Mouse (Mus musculus): ENCODE measurements around the gene Taok1. TPM values are rescaled to one million over a fixed set of nuclear protein-coding genes. Genes with fewer than 3 reads are reported as not detected.
"Not testable (repeated sequence)": the region's sequence is repeated elsewhere in the genome, so short reads cannot be mapped to it uniquely, and the experiment has no call there.

The Taok1 gene
- 25.3 and 25.4 TPM in 2 replicates for polyA plus RNA-seq (2015; fragmentation: Nextera tagmentation; extraction: Ambion mirVana)

- Histone ChIP-seq H3K9ac (ENCODE audit: low read depth, low read length) (peak within 1 kb of the TSS; percentile 99), H3K4me2 (ENCODE audit: low read length) (peak within 1 kb of the TSS; percentile 89), H3K4me3 (ENCODE audit: low read depth, low read length) (peak within 1 kb of the TSS; percentile 100), H3K36me3 (ENCODE audit: control insufficient read depth, insufficient read depth, low read length) (no peaks in the 10 kb centered on the region), H3K4me1 (ENCODE audit: control insufficient read depth, insufficient read depth, low read length) (peaks cover 30% of the 10 kb centered on the region), H3K27me3 (ENCODE audit: control insufficient read depth, insufficient read depth, low read depth, low read length) (no peaks in the 10 kb centered on the region), H3K27ac (ENCODE audit: low read length) (peak within 1 kb of the TSS; percentile 96), H3K9me3 (replicated peaks; ENCODE audit: control insufficient read depth, low read length, poor library complexity, severe bottlenecking) (no peaks in the 10 kb centered on the region)
- peak; percentile 93 for ATAC-seq
- WGBS: under 1% methylated on average over 60 of the region's 71 CpGs
Measured at GRCm38 (mm10) chr11:77607538-77608455, at the start of gene Taok1. Gene Taok1 (minus strand): TSS chr11:77607815.

GRCm38 (mm10) chr11:77653406-77654190, 46.0 kb upstream of the Taok1 start:
- not testable (repeated sequence) for H3K9ac ChIP-seq (ENCODE audit: low read depth, low read length); H3K9me3 ChIP-seq (replicated peaks; ENCODE audit: control insufficient read depth, low read length, poor library complexity, severe bottlenecking); H3K4me1 ChIP-seq (ENCODE audit: control insufficient read depth, insufficient read depth, low read length); H3K27ac ChIP-seq (ENCODE audit: low read length); H3K4me2 ChIP-seq (ENCODE audit: low read length); H3K36me3 ChIP-seq (ENCODE audit: control insufficient read depth, insufficient read depth, low read length); H3K27me3 ChIP-seq (ENCODE audit: control insufficient read depth, insufficient read depth, low read depth, low read length); ATAC-seq; H3K4me3 ChIP-seq (ENCODE audit: low read depth, low read length)
- 96% methylated on average over 4 of the region's 4 CpGs for WGBS

GRCm38 (mm10) chr11:77652484-77652883, 44.9 kb upstream of the Taok1 start:
- H3K4me3 ChIP-seq (ENCODE audit: low read depth, low read length): no peak overlapping the region
- 58% methylated on average over 5 of the region's 6 CpGs for WGBS
- ATAC-seq: no peak

GRCm38 (mm10) chr11:77648878-77649277, 41.3 kb upstream of the Taok1 start:
- ATAC-seq: no peak
- no peak overlapping the region for H3K27ac ChIP-seq (ENCODE audit: low read length)
- H3K4me1 ChIP-seq (ENCODE audit: control insufficient read depth, insufficient read depth, low read length): no peaks in the 10 kb centered on the region
- no peaks in the 10 kb centered on the region for H3K36me3 ChIP-seq (ENCODE audit: control insufficient read depth, insufficient read depth, low read length)
- no peaks in the 10 kb centered on the region for H3K9me3 ChIP-seq (replicated peaks; ENCODE audit: control insufficient read depth, low read length, poor library complexity, severe bottlenecking)
- no peak overlapping the region for H3K4me2 ChIP-seq (ENCODE audit: low read length)
- no peak overlapping the region for H3K9ac ChIP-seq (ENCODE audit: low read depth, low read length)
- no peak overlapping the region for H3K4me3 ChIP-seq (ENCODE audit: low read depth, low read length)
- 80% methylated on average over 7 of the region's 7 CpGs for WGBS
- H3K27me3 ChIP-seq (ENCODE audit: control insufficient read depth, insufficient read depth, low read depth, low read length): no peaks in the 10 kb centered on the region

More at GRCm38 (mm10) chr11:77652484-77652883, 44.9 kb upstream of the Taok1 start:
- H3K4me2 ChIP-seq (ENCODE audit: low read length): no peak overlapping the region
- H3K27ac ChIP-seq (ENCODE audit: low read length): no peak overlapping the region
- no peaks in the 10 kb centered on the region for H3K4me1 ChIP-seq (ENCODE audit: control insufficient read depth, insufficient read depth, low read length)
- H3K9ac ChIP-seq (ENCODE audit: low read depth, low read length): no peak overlapping the region
- no peaks in the 10 kb centered on the region for H3K36me3 ChIP-seq (ENCODE audit: control insufficient read depth, insufficient read depth, low read length)
- no peaks in the 10 kb centered on the region for H3K9me3 ChIP-seq (replicated peaks; ENCODE audit: control insufficient read depth, low read length, poor library complexity, severe bottlenecking)
- H3K27me3 ChIP-seq (ENCODE audit: control insufficient read depth, insufficient read depth, low read depth, low read length): no peaks in the 10 kb centered on the region

GRCm38 (mm10) chr11:77645481-77645880, 37.9 kb upstream of the Taok1 start:
- Histone ChIP-seq H3K36me3 (ENCODE audit: control insufficient read depth, insufficient read depth, low read length) (no peaks in the 10 kb centered on the region), H3K4me1 (ENCODE audit: control insufficient read depth, insufficient read depth, low read length) (no peaks in the 10 kb centered on the region), H3K27ac (ENCODE audit: low read length) (no peak overlapping the region), H3K27me3 (ENCODE audit: control insufficient read depth, insufficient read depth, low read depth, low read length) (no peaks in the 10 kb centered on the region), H3K4me3 (ENCODE audit: low read depth, low read length) (no peak overlapping the region), H3K9ac (ENCODE audit: low read depth, low read length) (no peak overlapping the region), H3K4me2 (ENCODE audit: low read length) (no peak overlapping the region), H3K9me3 (replicated peaks; ENCODE audit: control insufficient read depth, low read length, poor library complexity, severe bottlenecking) (no peaks in the 10 kb centered on the region)
- 92% methylated on average over 4 of the region's 4 CpGs for WGBS
- ATAC-seq: no peak

- Histone ChIP-seq H3K27ac (ENCODE audit: low read length) (no peak overlapping the region), H3K27me3 (ENCODE audit: control insufficient read depth, insufficient read depth, low read depth, low read length) (no peaks in the 10 kb centered on the region), H3K4me2 (ENCODE audit: low read length) (no peak overlapping the region), H3K4me1 (ENCODE audit: control insufficient read depth, insufficient read depth, low read length) (no peaks in the 10 kb centered on the region), H3K36me3 (ENCODE audit: control insufficient read depth, insufficient read depth, low read length) (no peaks in the 10 kb centered on the region), H3K4me3 (ENCODE audit: low read depth, low read length) (no peak overlapping the region), H3K9ac (ENCODE audit: low read depth, low read length) (no peak overlapping the region), H3K9me3 (replicated peaks; ENCODE audit: control insufficient read depth, low read length, poor library complexity, severe bottlenecking) (no peaks in the 10 kb centered on the region)
- WGBS: 86% methylated on average over 9 of the region's 9 CpGs
- ATAC-seq: no peak
Measured at GRCm38 (mm10) chr11:77641390-77641789, 33.8 kb upstream of the Taok1 start.

GRCm38 (mm10) chr11:77630257-77630670, 22.6 kb upstream of the Taok1 start:
- H3K36me3 ChIP-seq (ENCODE audit: control insufficient read depth, insufficient read depth, low read length): no peaks in the 10 kb centered on the region
- H3K4me3 ChIP-seq (ENCODE audit: low read depth, low read length): peak overlapping the region; percentile 23
- WGBS: 18% methylated on average over 8 of the region's 8 CpGs
- H3K27me3 ChIP-seq (ENCODE audit: control insufficient read depth, insufficient read depth, low read depth, low read length): no peaks in the 10 kb centered on the region
- H3K4me2 ChIP-seq (ENCODE audit: low read length): peak overlapping the region; percentile 49
- peak; percentile 36; the same call in 1 of the 2 replicates for ATAC-seq
- no peak overlapping the region for H3K27ac ChIP-seq (ENCODE audit: low read length)
- no peaks in the 10 kb centered on the region for H3K9me3 ChIP-seq (replicated peaks; ENCODE audit: control insufficient read depth, low read length, poor library complexity, severe bottlenecking)
- peaks cover 5% of the 10 kb centered on the region; the same call in 1 of the 2 replicates for H3K4me1 ChIP-seq (ENCODE audit: control insufficient read depth, insufficient read depth, low read length)
- H3K9ac ChIP-seq (ENCODE audit: low read depth, low read length): peak overlapping the region; percentile 30; the same call in 1 of the 2 replicates

- Histone ChIP-seq H3K27ac (ENCODE audit: low read length) (no peak overlapping the region), H3K4me3 (ENCODE audit: low read depth, low read length) (no peak overlapping the region), H3K9ac (ENCODE audit: low read depth, low read length) (no peak overlapping the region), H3K9me3 (replicated peaks; ENCODE audit: control insufficient read depth, low read length, poor library complexity, severe bottlenecking) (no peaks in the 10 kb centered on the region), H3K27me3 (ENCODE audit: control insufficient read depth, insufficient read depth, low read depth, low read length) (no peaks in the 10 kb centered on the region), H3K36me3 (ENCODE audit: control insufficient read depth, insufficient read depth, low read length) (no peaks in the 10 kb centered on the region), H3K4me2 (ENCODE audit: low read length) (no peak overlapping the region), H3K4me1 (ENCODE audit: control insufficient read depth, insufficient read depth, low read length) (peaks cover 9% of the 10 kb centered on the region; the same call in 1 of the 2 replicates)
- ATAC-seq: no peak
- 0% methylated on average over 1 of the region's 1 CpGs for whole genome bisulfite sequencing
Measured at GRCm38 (mm10) chr11:77629476-77629875, 21.9 kb upstream of the Taok1 start.
